Mouse (Mus musculus) midbrain, embryonic 16.5 days (tissue): ENCODE data around the gene Acrbp. TPM values are rescaled to one million over a fixed set of nuclear protein-coding genes. Genes with fewer than 3 reads are reported as not detected.
"Not testable (repeated sequence)": the region's sequence is repeated elsewhere in the genome, so short reads cannot be mapped to it uniquely, and the experiment has no call there.

ENCODE experiments used
- ATAC-seq: fragments of 200-750 bp; cut with Nextera tagmentation; 2 replicates; pipeline ENCODE4 v1.8.0; 2017; ENCODE audit warnings: moderate TSS enrichment
- H3K27ac ChIP-seq: fragments of 300-500 bp; sonication (generic); 2 replicates; pipeline ENCODE4 v1.5.1; 2014; ENCODE audit warnings: mild to moderate bottlenecking, low read length, mixed read lengths
- H3K27me3 ChIP-seq: fragments of 300-500 bp; sonication (generic); 2 replicates; pipeline ENCODE4 v1.6.1; 2014; ENCODE audit warnings: low read depth, low read length, mixed read lengths; ENCODE audit not compliant: control insufficient read depth, insufficient read depth
- H3K36me3 ChIP-seq: fragments of 300-500 bp; sonication (generic); 2 replicates; pipeline ENCODE4 v1.6.1; 2014; ENCODE audit warnings: mild to moderate bottlenecking, low read length, moderate library complexity, mixed read lengths; ENCODE audit not compliant: control insufficient read depth, insufficient read depth
- H3K4me1 ChIP-seq: fragments of 300-500 bp; sonication (generic); 2 replicates; pipeline ENCODE4 v1.6.1; 2014; ENCODE audit warnings: mild to moderate bottlenecking, low read length, mixed read lengths; ENCODE audit not compliant: control insufficient read depth, insufficient read depth
- H3K4me2 ChIP-seq: fragments of 300-500 bp; sonication (generic); 2 replicates; pipeline ENCODE4 v1.6.1; 2014; ENCODE audit warnings: mild to moderate bottlenecking, low read length, mixed read lengths
- H3K4me3 ChIP-seq: fragments of 300-500 bp; sonication (generic); 2 replicates; pipeline ENCODE4 v1.5.1; 2014; ENCODE audit warnings: low read depth, mild to moderate bottlenecking, low read length, moderate library complexity, mixed read lengths
- H3K9ac ChIP-seq: fragments of 300-500 bp; sonication (generic); 2 replicates; pipeline ENCODE4 v1.6.1; 2014; ENCODE audit warnings: low read depth, low read length, mixed read lengths
- H3K9me3 ChIP-seq: fragments of 300-500 bp; sonication (generic); replicated peaks from 2 replicates; pipeline ENCODE4 v1.6.1; 2014; ENCODE audit warnings: mild to moderate bottlenecking, low read length, mixed read lengths; ENCODE audit not compliant: control insufficient read depth, poor library complexity, severe bottlenecking
- WGBS: fragments of 180-500 bp; shearing (Covaris S2); extraction: QIAGEN DNeasy Blood & Tissue Kit; methylation state at CpG from one replicate; pipeline ENCODE4 v1.1.7; 2014; 5-methylcytosine and 5-hydroxymethylcytosine counted together
- polyA plus RNA-seq: library from polyadenylated mRNA; unstranded; fragments of >200 nt; fragmentation: Nextera tagmentation; extraction: Ambion mirVana; gene quantifications from 2 replicates; pipeline ENCODE4 v1.2.1, GENCODE M21; 2015

Gene Acrbp
- polyA plus RNA-seq, 1 experiment from 2014 or later, result 18.3 TPM

DNA sequence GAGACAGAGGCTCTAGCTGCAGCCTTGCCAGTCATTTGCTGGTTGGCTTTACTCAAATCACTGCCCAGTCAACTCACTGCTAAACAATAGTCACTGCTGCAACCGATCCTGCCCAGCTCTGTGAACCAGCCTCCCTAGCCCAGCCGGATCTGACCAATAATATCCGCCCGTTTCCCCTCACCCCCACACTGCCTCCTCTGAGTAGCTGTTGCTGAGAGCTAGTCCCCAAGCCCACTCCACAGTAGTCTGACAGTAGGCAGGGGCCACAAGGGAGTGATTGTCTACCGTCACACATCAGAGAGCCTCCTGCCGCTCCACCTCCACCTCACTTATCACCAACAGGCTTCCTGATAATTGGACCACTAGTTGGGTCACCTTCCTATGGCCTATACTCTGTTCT, 12.0 kb downstream of the Acrbp start:
- no peak overlapping the region for H3K9ac ChIP-seq
- ATAC-seq, result 0 out of 2 replicates have a peak, but pooled peaks have one; percentile 40

GRCm38 (mm10) chr6:125062511-125062910, 13.0 kb downstream of the Acrbp start:
- Histone ChIP-seq H3K36me3 (0 out of 2 replicates have a peak, but pooled peaks cover 3% of the 10 kb centered on the region), H3K27me3 (no peaks in the 10 kb centered on the region), H3K27ac (no peak overlapping the region), H3K4me1 (no peaks in the 10 kb centered on the region), H3K9ac (no peak overlapping the region), H3K9me3 (no peaks in the 10 kb centered on the region), H3K4me2 (no peak overlapping the region), H3K4me3 (no peak overlapping the region)
- no peak for ATAC-seq
- WGBS, result 83% methylated on average over 5 of the region's 5 CpGs

More for the DNA sequence above, 12.0 kb downstream of the Acrbp start:
- 42% methylated on average over 6 of the region's 6 CpGs for WGBS
- Histone ChIP-seq H3K4me2 (no peak overlapping the region), H3K36me3 (0 out of 2 replicates have a peak, but pooled peaks cover 3% of the 10 kb centered on the region), H3K27ac (no peak overlapping the region), H3K4me3 (no peak overlapping the region), H3K9me3 (no peaks in the 10 kb centered on the region), H3K27me3 (no peaks in the 10 kb centered on the region), H3K4me1 (no peaks in the 10 kb centered on the region)

DNA sequence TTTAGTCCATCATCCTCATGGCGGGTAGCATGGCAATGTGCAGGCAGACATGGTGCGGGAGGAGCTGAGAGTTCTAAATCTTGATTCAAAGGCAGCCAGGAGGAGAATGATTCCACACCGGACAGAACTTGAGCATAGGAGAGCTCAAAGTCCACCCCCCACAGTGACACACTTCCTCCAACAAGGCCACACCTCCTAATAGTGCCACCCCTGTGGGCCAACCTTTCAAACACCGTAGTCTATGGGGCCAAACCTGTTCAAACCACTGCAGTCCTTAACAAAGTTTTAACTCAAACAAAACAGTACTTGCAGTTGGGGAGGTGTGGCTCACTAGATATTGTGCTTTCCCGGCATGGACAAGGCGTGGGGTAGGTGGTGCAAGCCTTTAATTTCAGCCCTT, 14.4 kb downstream of the Acrbp start:
- Histone ChIP-seq H3K9me3 (no peaks in the 10 kb centered on the region), H3K4me3 (no peak overlapping the region), H3K36me3 (0 out of 2 replicates have a peak, but pooled peaks cover 3% of the 10 kb centered on the region), H3K27me3 (no peaks in the 10 kb centered on the region), H3K4me1 (no peaks in the 10 kb centered on the region), H3K4me2 (no peak overlapping the region), H3K9ac (no peak overlapping the region), H3K27ac (no peak overlapping the region)
- WGBS, result 85% methylated on average over 6 of the region's 6 CpGs
- no peak for ATAC-seq

GRCm38 (mm10) chr6:125065223-125065622, 15.7 kb downstream of the Acrbp start:
- WGBS, result no CpG with 5 or more reads among the region's 1 CpGs
- H3K27me3 ChIP-seq, H3K36me3 ChIP-seq, H3K4me2 ChIP-seq, H3K4me3 ChIP-seq, H3K9ac ChIP-seq, ATAC-seq, H3K4me1 ChIP-seq, H3K9me3 ChIP-seq, H3K27ac ChIP-seq: not testable (repeated sequence)

DNA sequence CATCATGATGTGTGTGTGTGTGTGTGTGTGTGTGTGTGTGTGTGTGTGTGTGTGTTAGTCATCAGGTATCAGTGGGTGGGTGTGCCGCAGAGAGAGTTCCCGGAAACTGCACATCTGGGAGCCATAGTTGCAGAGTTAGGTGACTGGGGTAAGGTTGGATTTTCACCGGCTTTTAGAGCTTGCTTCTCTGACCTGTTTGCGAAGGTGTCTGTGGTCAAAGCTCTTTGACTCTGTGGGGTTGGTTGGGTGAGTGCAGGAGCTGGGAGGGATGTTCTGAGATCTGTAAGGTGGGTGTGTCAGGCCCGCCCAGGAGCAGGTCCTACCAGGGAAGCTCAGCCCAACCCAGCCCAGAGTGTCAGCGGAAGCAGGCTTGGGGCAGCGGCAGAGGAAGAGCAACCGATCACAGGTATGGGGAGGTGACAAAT, 18.1 kb downstream of the Acrbp start, which contains the start of gene Lpar5:
Gene Lpar5 (plus strand): TSS at position 350 of the 425 bp plus-strand sequence.
- ATAC-seq, result no peak
- Histone ChIP-seq H3K4me3 (no peak within 1 kb of the TSS), H3K9me3 (no peaks in the 10 kb centered on the region), H3K4me2 (no peak within 1 kb of the TSS), H3K9ac (no peak within 1 kb of the TSS), H3K4me1 (peaks cover 2% of the 10 kb centered on the region; the same call in 1 of the 2 replicates), H3K36me3 (no peaks in the 10 kb centered on the region), H3K27ac (no peak within 1 kb of the TSS), H3K27me3 (no peaks in the 10 kb centered on the region)
- WGBS, result 66% methylated on average over 8 of the region's 8 CpGs

GRCm38 (mm10) chr6:125071170-125071895, 21.8 kb downstream of the Acrbp start:
- no peak overlapping the region for H3K9ac ChIP-seq
- H3K4me1 ChIP-seq, result peaks cover 2% of the 10 kb centered on the region; the same call in 1 of the 2 replicates
- no peaks in the 10 kb centered on the region for H3K9me3 ChIP-seq
- H3K4me2 ChIP-seq, result no peak overlapping the region
- WGBS, result 80% methylated on average over 18 of the region's 18 CpGs
- no peak overlapping the region for H3K4me3 ChIP-seq
- no peaks in the 10 kb centered on the region for H3K27me3 ChIP-seq
- ATAC-seq, result peak; percentile 63
- H3K36me3 ChIP-seq, result no peaks in the 10 kb centered on the region
- peak overlapping the region; percentile 56 for H3K27ac ChIP-seq

GRCm38 (mm10) chr6:125071896-125072279, 22.4 kb downstream of the Acrbp start:
- no peaks in the 10 kb centered on the region for H3K9me3 ChIP-seq
- no peaks in the 10 kb centered on the region for H3K27me3 ChIP-seq
- peaks cover 2% of the 10 kb centered on the region; the same call in 1 of the 2 replicates for H3K4me1 ChIP-seq
- peak overlapping the region; percentile 56 for H3K27ac ChIP-seq
- peak; percentile 63 for ATAC-seq
- H3K9ac ChIP-seq, result no peak overlapping the region
- no peaks in the 10 kb centered on the region for H3K36me3 ChIP-seq
- whole genome bisulfite sequencing, result 18% methylated on average over 2 of the region's 2 CpGs
- H3K4me3 ChIP-seq, result no peak overlapping the region
- H3K4me2 ChIP-seq, result no peak overlapping the region

GRCm38 (mm10) chr6:125073825-125074224, 24.3 kb downstream of the Acrbp start:
- Histone ChIP-seq H3K4me2 (no peak overlapping the region), H3K36me3 (no peaks in the 10 kb centered on the region), H3K4me1 (peaks cover 2% of the 10 kb centered on the region; the same call in 1 of the 2 replicates), H3K27ac (no peak overlapping the region), H3K4me3 (no peak overlapping the region), H3K9ac (no peak overlapping the region), H3K27me3 (no peaks in the 10 kb centered on the region), H3K9me3 (no peaks in the 10 kb centered on the region)
- WGBS, result 68% methylated on average over 8 of the region's 8 CpGs
- no peak for ATAC-seq

- peak; percentile 66 for ATAC-seq
- WGBS, result 21% methylated on average over 25 of the region's 25 CpGs
Measured at GRCm38 (mm10) chr6:125081394-125081793, 31.9 kb downstream of the Acrbp start.

More at GRCm38 (mm10) chr6:125081394-125081793, 31.9 kb downstream of the Acrbp start:
- Histone ChIP-seq H3K9ac (peak overlapping the region; percentile 72), H3K27ac (peak overlapping the region; percentile 90), H3K27me3 (no peaks in the 10 kb centered on the region), H3K36me3 (no peaks in the 10 kb centered on the region), H3K4me3 (peak overlapping the region; percentile 44), H3K9me3 (no peaks in the 10 kb centered on the region), H3K4me1 (peaks cover 3% of the 10 kb centered on the region), H3K4me2 (peak overlapping the region; percentile 67)
